Mouse (Mus musculus) forebrain, embryonic 16.5 days (tissue): Measurements from ENCODE around the gene Ccdc82. TPM values are rescaled to one million over a fixed set of nuclear protein-coding genes. Genes with fewer than 3 reads are reported as not detected.

Source experiments
- ATAC-seq: fragments of 200-750 bp; cut with Nextera tagmentation; 2 replicates; pipeline ENCODE4 v1.8.0; 2017; ENCODE audit warnings: mild to moderate bottlenecking, moderate library complexity
- H3K27ac ChIP-seq: fragments of 300-500 bp; sonication (generic); 2 replicates; pipeline ENCODE4 v1.5.1; 2014; ENCODE audit warnings: low read length, control low read depth
- H3K27me3 ChIP-seq: fragments of 300-500 bp; sonication (generic); replicated peaks from 2 replicates; pipeline ENCODE4 v1.6.1; 2014; ENCODE audit warnings: low read length; ENCODE audit not compliant: control insufficient read depth, insufficient read depth
- H3K36me3 ChIP-seq: fragments of 300-500 bp; sonication (generic); 2 replicates; pipeline ENCODE4 v1.6.1; 2014; ENCODE audit not compliant: control insufficient read depth, insufficient read depth
- H3K4me1 ChIP-seq: fragments of 300-500 bp; sonication (generic); replicated peaks from 2 replicates; pipeline ENCODE4 v1.6.1; 2014; ENCODE audit warnings: low read length; ENCODE audit not compliant: control insufficient read depth, insufficient read depth
- H3K4me2 ChIP-seq: fragments of 300-500 bp; sonication (generic); 2 replicates; pipeline ENCODE4 v1.6.1; 2014; ENCODE audit warnings: mild to moderate bottlenecking, low read length, control low read depth
- H3K4me3 ChIP-seq: fragments of 300-500 bp; sonication (generic); replicated peaks from 2 replicates; pipeline ENCODE4 v1.5.1; 2014; ENCODE audit warnings: mild to moderate bottlenecking, low read length, control low read depth
- H3K9ac ChIP-seq: fragments of 300-500 bp; sonication (generic); replicated peaks from 2 replicates; pipeline ENCODE4 v1.6.1; 2014; ENCODE audit warnings: low read depth, low read length, control low read depth
- H3K9me3 ChIP-seq: fragments of 300-500 bp; sonication (generic); 2 replicates; pipeline ENCODE4 v1.6.1; 2016; ENCODE audit warnings: low read length; ENCODE audit not compliant: control insufficient read depth
- WGBS: fragments of 180-500 bp; shearing (Covaris S2); extraction: QIAGEN DNeasy Blood & Tissue Kit; methylation state at CpG from one replicate; pipeline ENCODE4 v1.1.7; 2014; 5-methylcytosine and 5-hydroxymethylcytosine counted together
- polyA plus RNA-seq: library from polyadenylated mRNA; unstranded; fragments of >200 nt; fragmentation: Nextera tagmentation; extraction: Ambion mirVana; gene quantifications from 2 replicates; pipeline ENCODE4 v1.2.1, GENCODE M21; 2015

Ccdc82 gene
- polyA plus RNA-seq, 1 experiment from 2014 or later = 14.5 TPM

DNA sequence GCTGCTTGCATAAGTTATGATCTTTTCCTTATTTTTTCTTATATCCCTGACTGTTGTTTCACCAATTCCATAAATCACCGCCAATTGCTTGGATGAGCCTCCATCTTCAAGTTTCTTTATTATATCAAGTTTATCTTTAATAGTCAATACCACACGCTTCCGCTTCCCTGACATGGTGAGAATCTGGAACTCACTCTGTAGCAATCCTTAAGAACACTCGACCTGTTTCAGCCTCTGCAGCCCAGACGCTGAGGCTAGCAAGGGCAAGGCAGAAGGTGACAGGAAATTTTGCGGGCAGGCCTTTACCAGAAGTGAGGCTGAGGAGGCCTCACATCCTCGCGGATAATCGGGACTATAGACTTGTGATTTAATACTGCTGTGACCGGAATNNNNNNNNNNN is 1.3 kb upstream of the Ccdc82 start, which contains the start of gene Jrkl:
Gene Jrkl (minus strand): TSS at position 349 of the 400 bp plus-strand sequence.
- Histone ChIP-seq H3K36me3 (no peaks in the 10 kb centered on the region), H3K27me3 (no peaks in the 10 kb centered on the region), H3K9me3 (no peaks in the 10 kb centered on the region), H3K4me3 (peak within 1 kb of the TSS; percentile 65), H3K27ac (peak within 1 kb of the TSS; percentile 61), H3K9ac (peak within 1 kb of the TSS; percentile 67), H3K4me2 (peak within 1 kb of the TSS; percentile 79), H3K4me1 (peaks cover 18% of the 10 kb centered on the region)
- ATAC-seq = no peak
- WGBS = 6% methylated on average over 10 of the region's 10 CpGs

DNA sequence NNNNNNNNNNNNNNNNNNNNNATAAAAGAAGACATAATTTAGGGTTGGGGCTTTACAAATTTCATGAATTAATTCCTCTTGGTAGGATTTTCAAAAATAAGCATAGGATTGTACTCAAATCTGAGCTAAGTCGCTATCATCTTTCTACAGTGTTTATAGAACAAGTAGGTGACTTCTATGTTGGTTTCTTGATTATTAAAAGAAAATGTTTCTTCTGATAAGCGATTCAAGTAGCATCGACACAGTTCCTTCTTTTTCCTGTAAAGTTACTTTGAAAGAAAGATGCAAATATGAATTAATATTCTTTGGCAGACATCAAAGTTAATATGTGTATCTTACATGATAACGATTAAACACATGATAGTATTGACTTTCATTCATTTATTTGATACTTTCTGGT is 1.3 kb downstream of the Ccdc82 start:
- Histone ChIP-seq H3K9ac (no peak overlapping the region), H3K9me3 (no peaks in the 10 kb centered on the region), H3K4me1 (peaks cover 18% of the 10 kb centered on the region), H3K4me3 (no peak overlapping the region), H3K27me3 (no peaks in the 10 kb centered on the region), H3K4me2 (no peak overlapping the region; the same call in 1 of the 2 replicates), H3K27ac (no peak overlapping the region), H3K36me3 (no peaks in the 10 kb centered on the region)
- WGBS = 92% methylated on average over 4 of the region's 4 CpGs
- ATAC-seq = no peak

DNA sequence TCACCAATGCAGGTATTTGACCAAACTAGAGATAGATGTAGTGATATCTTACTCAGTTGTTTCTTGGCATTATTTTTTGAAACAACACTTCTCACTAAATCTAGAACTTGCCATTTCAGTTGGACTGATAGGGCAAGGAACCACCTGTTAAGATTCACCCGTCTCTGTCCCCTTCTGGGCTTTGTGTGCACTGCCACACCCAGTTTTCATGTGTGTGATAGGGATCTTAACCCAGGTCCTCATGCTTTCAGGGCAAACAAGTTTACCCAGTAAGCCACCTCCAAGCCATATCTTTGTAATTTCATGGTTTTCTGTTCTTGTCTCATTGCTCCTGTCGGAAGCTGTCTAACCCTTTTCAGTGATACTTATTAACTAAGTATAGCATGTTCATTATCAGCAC is 4.5 kb downstream of the Ccdc82 start:
- 92% methylated on average over 2 of the region's 2 CpGs for WGBS
- Histone ChIP-seq H3K4me1 (peaks cover 5% of the 10 kb centered on the region), H3K9me3 (no peaks in the 10 kb centered on the region), H3K9ac (no peak overlapping the region), H3K27ac (no peak overlapping the region), H3K36me3 (no peaks in the 10 kb centered on the region), H3K4me3 (no peak overlapping the region), H3K27me3 (no peaks in the 10 kb centered on the region), H3K4me2 (no peak overlapping the region)
- no peak for ATAC-seq

- no peak overlapping the region for H3K27ac ChIP-seq
- no peaks in the 10 kb centered on the region for H3K36me3 ChIP-seq
- H3K4me1 ChIP-seq = no peaks in the 10 kb centered on the region
- no peak overlapping the region for H3K9ac ChIP-seq
- no peak overlapping the region for H3K4me2 ChIP-seq
- ATAC-seq = no peak
- 91% methylated on average over 1 of the region's 1 CpGs for WGBS
- H3K9me3 ChIP-seq = no peaks in the 10 kb centered on the region
- no peaks in the 10 kb centered on the region for H3K27me3 ChIP-seq
- H3K4me3 ChIP-seq = no peak overlapping the region
These were observed 10.0 kb downstream of the Ccdc82 start for GRCm38 (mm10) chr9:13256726-13257125.

DNA sequence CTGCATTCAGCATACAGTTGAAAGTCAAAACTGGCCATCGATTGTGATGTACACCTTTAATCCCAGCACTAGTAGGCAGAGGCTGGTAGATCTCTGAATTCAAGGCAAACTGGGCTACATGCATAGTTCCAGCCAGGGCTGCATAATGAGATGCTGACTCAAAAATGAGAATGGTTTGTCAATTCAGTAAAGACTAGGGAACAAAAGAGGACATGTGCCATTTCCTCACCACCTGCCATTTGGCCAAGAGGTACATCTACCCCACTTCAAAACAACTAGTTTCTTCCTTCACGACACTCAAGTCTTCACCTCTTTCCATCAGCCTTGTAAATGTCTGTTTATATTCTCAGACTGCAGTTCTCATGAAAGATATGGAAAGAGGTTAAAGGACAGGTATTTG is 11.4 kb downstream of the Ccdc82 start:
- Histone ChIP-seq H3K27ac (no peak overlapping the region), H3K4me3 (no peak overlapping the region), H3K27me3 (no peaks in the 10 kb centered on the region), H3K4me2 (no peak overlapping the region), H3K9ac (no peak overlapping the region), H3K36me3 (no peaks in the 10 kb centered on the region), H3K9me3 (no peaks in the 10 kb centered on the region), H3K4me1 (no peaks in the 10 kb centered on the region)
- ATAC-seq = no peak
- 89% methylated on average over 2 of the region's 2 CpGs for WGBS

- Histone ChIP-seq H3K36me3 (no peaks in the 10 kb centered on the region), H3K4me1 (no peaks in the 10 kb centered on the region), H3K9me3 (no peaks in the 10 kb centered on the region), H3K4me2 (no peak overlapping the region), H3K27ac (no peak overlapping the region), H3K4me3 (no peak overlapping the region), H3K27me3 (no peaks in the 10 kb centered on the region), H3K9ac (no peak overlapping the region)
- no peak for ATAC-seq
- WGBS = 90% methylated on average over 3 of the region's 3 CpGs
These were observed 14.2 kb downstream of the Ccdc82 start for GRCm38 (mm10) chr9:13260980-13261379.

GRCm38 (mm10) chr9:13273219-13273618 is 26.5 kb downstream of the Ccdc82 start:
- Histone ChIP-seq H3K9me3 (no peaks in the 10 kb centered on the region), H3K27me3 (no peaks in the 10 kb centered on the region)

GRCm38 (mm10) chr9:13287482-13287881 is 40.7 kb downstream of the Ccdc82 start:
- H3K36me3 ChIP-seq = no peaks in the 10 kb centered on the region
- H3K4me3 ChIP-seq = no peak overlapping the region
- no peaks in the 10 kb centered on the region for H3K4me1 ChIP-seq
- H3K27ac ChIP-seq = no peak overlapping the region
- ATAC-seq = no peak
- no peaks in the 10 kb centered on the region for H3K9me3 ChIP-seq
- WGBS = 66% methylated on average over 2 of the region's 2 CpGs
- H3K9ac ChIP-seq = no peak overlapping the region
- no peak overlapping the region for H3K4me2 ChIP-seq
- no peaks in the 10 kb centered on the region for H3K27me3 ChIP-seq

More at GRCm38 (mm10) chr9:13273219-13273618, 26.5 kb downstream of the Ccdc82 start:
- no peak overlapping the region for H3K4me3 ChIP-seq
- ATAC-seq = no peak
- H3K36me3 ChIP-seq = no peaks in the 10 kb centered on the region
- H3K4me1 ChIP-seq = no peaks in the 10 kb centered on the region
- H3K4me2 ChIP-seq = no peak overlapping the region
- H3K9ac ChIP-seq = no peak overlapping the region
- H3K27ac ChIP-seq = no peak overlapping the region
- WGBS = 98% methylated on average over 1 of the region's 1 CpGs

GRCm38 (mm10) chr9:13296274-13297121 is 49.7 kb downstream of the Ccdc82 start:
- no peaks in the 10 kb centered on the region for H3K36me3 ChIP-seq
- peak overlapping the region; percentile 74 for H3K4me2 ChIP-seq
- no peaks in the 10 kb centered on the region for H3K27me3 ChIP-seq
- no peaks in the 10 kb centered on the region for H3K9me3 ChIP-seq
- peak; percentile 93 for ATAC-seq
- H3K27ac ChIP-seq = peak overlapping the region; percentile 71
- H3K4me3 ChIP-seq = peak overlapping the region; percentile 52
- under 1% methylated on average over 28 of the region's 28 CpGs for WGBS
- H3K4me1 ChIP-seq = peaks cover 39% of the 10 kb centered on the region
- peak overlapping the region; percentile 64 for H3K9ac ChIP-seq
